Mouse (Mus musculus): Measurements from ENCODE around the gene Large1. TPM values are rescaled to one million over a fixed set of nuclear protein-coding genes. Genes with fewer than 3 reads are reported as not detected.

Gene Large1
- polyA plus RNA-seq, 2 experiments: 0.56 to 1.1 TPM

GRCm38 (mm10) chr8:73018241-73018640 lies 335.1 kb downstream of the Large1 start:
- Histone ChIP-seq H3K27ac (no peak overlapping the region), H3K9me3 (ENCODE audit: control insufficient read depth, low read length) (no peaks in the 10 kb centered on the region), H3K4me1 (replicated peaks; ENCODE audit: control insufficient read depth in 2 of 2, insufficient read depth in 2 of 2, low read length in 1 of 2) (no peaks in the 10 kb centered on the region; a peak in 1 of 4 replicates), H3K27me3 (ENCODE audit: control insufficient read depth, insufficient read depth, low read length) (no peaks in the 10 kb centered on the region), H3K4me3 (ENCODE audit: insufficient read depth in 1 of 2, low read depth in 2 of 2, low read length in 2 of 2) (no peak overlapping the region), H3K4me2 (ENCODE audit: low read depth) (no peak overlapping the region), H3K9ac (replicated peaks) (no peak overlapping the region), H3K36me3 (replicated peaks; ENCODE audit: control insufficient read depth, insufficient read depth, low read depth) (no peaks in the 10 kb centered on the region)
- 64% methylated on average over 1 of the region's 1 CpGs for WGBS (ENCODE audit: insufficient replicate concordance)
- no peak for ATAC-seq (ENCODE audit: insufficient read depth)
- no peak for DNase-seq (ENCODE audit: low read depth in 3 of 3, low spot score in 3 of 3)
- TF ChIP-seq CTCF (IDR thresholded peaks at IDR 0.05; ENCODE audit: low read depth) (no peak), EP300 (IDR thresholded peaks at IDR 0.05; ENCODE audit: low read depth) (no peak)

DNA sequence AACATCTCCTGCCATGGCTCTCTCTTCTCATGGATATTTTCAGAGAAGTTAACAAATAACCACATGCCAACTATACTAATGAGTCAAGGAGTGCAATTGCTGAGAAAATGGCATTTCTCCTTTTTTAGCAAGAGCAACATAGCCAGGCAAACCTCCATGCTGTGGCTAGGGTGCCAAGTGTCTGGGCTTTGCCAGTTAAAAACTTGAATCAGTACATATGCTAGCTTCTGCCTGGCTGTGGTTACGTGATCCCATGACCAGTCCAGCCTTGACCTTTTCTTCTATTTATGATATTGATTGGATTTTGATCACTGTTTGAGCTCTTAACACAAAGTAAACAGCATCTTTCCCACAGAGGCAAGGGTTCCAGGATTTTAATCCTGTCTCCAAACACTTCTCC lies 335.7 kb downstream of the Large1 start:
- no peak overlapping the region for H3K4me3 ChIP-seq (ENCODE audit: insufficient read depth in 1 of 2, low read depth in 2 of 2, low read length in 2 of 2)
- TF ChIP-seq CTCF (IDR thresholded peaks at IDR 0.05; ENCODE audit: low read depth) (no peak), EP300 (IDR thresholded peaks at IDR 0.05; ENCODE audit: low read depth) (no peak)
- no peak overlapping the region for H3K4me2 ChIP-seq (ENCODE audit: low read depth)
- no peaks in the 10 kb centered on the region for H3K27me3 ChIP-seq (ENCODE audit: control insufficient read depth, insufficient read depth, low read length)
- H3K4me1 ChIP-seq (replicated peaks; ENCODE audit: control insufficient read depth in 2 of 2, insufficient read depth in 2 of 2, low read length in 1 of 2): no peaks in the 10 kb centered on the region; a peak in 1 of 4 replicates
- no peak overlapping the region for H3K9ac ChIP-seq (replicated peaks)
- no peak overlapping the region for H3K27ac ChIP-seq
- H3K36me3 ChIP-seq (replicated peaks; ENCODE audit: control insufficient read depth, insufficient read depth, low read depth): no peaks in the 10 kb centered on the region
- ATAC-seq (ENCODE audit: insufficient read depth) (no peak), DNase-seq (ENCODE audit: low read depth in 3 of 3, low spot score in 3 of 3) (no peak)
- no peaks in the 10 kb centered on the region for H3K9me3 ChIP-seq (ENCODE audit: control insufficient read depth, low read length)
- WGBS (ENCODE audit: insufficient replicate concordance): 68% methylated on average over 1 of the region's 1 CpGs

DNA sequence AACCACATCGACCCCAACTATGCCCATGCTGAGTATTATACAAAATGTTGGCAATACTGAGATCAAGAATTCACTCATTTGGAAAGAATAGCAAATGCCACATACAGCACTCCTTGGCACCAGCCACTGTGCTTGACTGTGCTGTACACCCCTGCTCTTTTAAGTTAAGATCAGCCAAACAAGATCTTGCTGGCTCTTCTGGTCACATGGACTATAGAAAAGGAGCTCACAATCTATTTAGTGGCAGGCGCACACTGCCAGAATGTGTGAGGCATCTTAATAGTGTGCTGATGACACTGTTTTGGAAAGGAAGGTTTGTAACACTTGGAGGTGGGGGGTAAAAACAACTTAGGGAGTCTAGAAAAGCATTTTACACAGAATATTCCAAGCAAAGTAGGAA lies 337.0 kb downstream of the Large1 start:
- Histone ChIP-seq H3K9me3 (ENCODE audit: control insufficient read depth, low read length) (no peaks in the 10 kb centered on the region), H3K4me2 (ENCODE audit: low read depth) (no peak overlapping the region), H3K4me1 (replicated peaks; ENCODE audit: control insufficient read depth in 2 of 2, insufficient read depth in 2 of 2, low read length in 1 of 2) (no peaks in the 10 kb centered on the region; a peak in 1 of 4 replicates), H3K27ac (no peak overlapping the region), H3K4me3 (ENCODE audit: insufficient read depth in 1 of 2, low read depth in 2 of 2, low read length in 2 of 2) (no peak overlapping the region), H3K36me3 (replicated peaks; ENCODE audit: control insufficient read depth, insufficient read depth, low read depth) (no peaks in the 10 kb centered on the region), H3K27me3 (ENCODE audit: control insufficient read depth, insufficient read depth, low read length) (no peaks in the 10 kb centered on the region), H3K9ac (replicated peaks) (no peak overlapping the region)
- 70% methylated on average over 2 of the region's 2 CpGs for WGBS (ENCODE audit: insufficient replicate concordance)
- DNase-seq (ENCODE audit: low read depth in 3 of 3, low spot score in 3 of 3) (no peak), ATAC-seq (ENCODE audit: insufficient read depth) (no peak)
- TF ChIP-seq EP300 (IDR thresholded peaks at IDR 0.05; ENCODE audit: low read depth) (no peak), CTCF (IDR thresholded peaks at IDR 0.05; ENCODE audit: low read depth) (no peak)

GRCm38 (mm10) chr8:73007489-73007888 lies 345.9 kb downstream of the Large1 start:
- ATAC-seq (ENCODE audit: insufficient read depth) (no peak), DNase-seq (ENCODE audit: low read depth in 3 of 3, low spot score in 3 of 3) (peak in 1 of 3 experiments; percentile 2)
- Histone ChIP-seq H3K4me2 (ENCODE audit: low read depth) (no peak overlapping the region), H3K27ac (no peak overlapping the region), H3K4me1 (replicated peaks; ENCODE audit: control insufficient read depth in 2 of 2, insufficient read depth in 2 of 2, low read length in 1 of 2) (no peaks in the 10 kb centered on the region), H3K27me3 (ENCODE audit: control insufficient read depth, insufficient read depth, low read length) (no peaks in the 10 kb centered on the region), H3K36me3 (replicated peaks; ENCODE audit: control insufficient read depth, insufficient read depth, low read depth) (no peaks in the 10 kb centered on the region), H3K9ac (replicated peaks) (no peak overlapping the region), H3K9me3 (ENCODE audit: control insufficient read depth, low read length) (no peaks in the 10 kb centered on the region), H3K4me3 (ENCODE audit: insufficient read depth in 1 of 2, low read depth in 2 of 2, low read length in 2 of 2) (no peak overlapping the region)
- WGBS (ENCODE audit: insufficient replicate concordance): 41% methylated on average over 2 of the region's 2 CpGs
- peak; percentile 23; the same call in 1 of the 2 replicates for TF ChIP-seq CTCF (IDR thresholded peaks at IDR 0.05; ENCODE audit: low read depth)
- TF ChIP-seq EP300 (IDR thresholded peaks at IDR 0.05; ENCODE audit: low read depth): no peak

DNA sequence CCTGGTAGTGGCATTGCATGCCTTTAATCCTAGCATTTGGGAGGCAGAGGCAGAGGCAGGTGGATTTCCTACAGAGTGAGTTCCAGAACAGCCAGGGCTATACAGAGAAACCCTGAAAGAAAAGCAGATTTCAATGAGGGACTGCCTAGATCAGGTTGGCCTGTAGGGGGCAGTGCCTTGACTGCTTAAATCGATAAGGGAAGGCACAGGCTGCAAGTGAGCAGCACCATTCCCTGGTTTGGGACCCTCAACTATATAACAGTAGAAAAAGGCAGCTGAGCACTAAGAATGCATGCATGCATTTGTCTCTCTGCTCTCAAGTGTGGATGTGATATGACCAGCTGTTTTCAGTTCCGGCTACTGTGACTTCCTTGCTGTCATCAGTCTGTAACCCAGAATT lies 349.5 kb downstream of the Large1 start:
- Histone ChIP-seq H3K9ac (replicated peaks) (no peak overlapping the region), H3K4me1 (replicated peaks; ENCODE audit: control insufficient read depth in 2 of 2, insufficient read depth in 2 of 2, low read length in 1 of 2) (no peaks in the 10 kb centered on the region), H3K4me2 (ENCODE audit: low read depth) (no peak overlapping the region), H3K27me3 (ENCODE audit: control insufficient read depth, insufficient read depth, low read length) (no peaks in the 10 kb centered on the region), H3K9me3 (ENCODE audit: control insufficient read depth, low read length) (no peaks in the 10 kb centered on the region), H3K36me3 (replicated peaks; ENCODE audit: control insufficient read depth, insufficient read depth, low read depth) (no peaks in the 10 kb centered on the region), H3K27ac (no peak overlapping the region), H3K4me3 (ENCODE audit: insufficient read depth in 1 of 2, low read depth in 2 of 2, low read length in 2 of 2) (no peak overlapping the region)
- 40% methylated on average over 2 of the region's 2 CpGs for WGBS (ENCODE audit: insufficient replicate concordance)
- no peak for ATAC-seq (ENCODE audit: insufficient read depth)
- TF ChIP-seq EP300 (IDR thresholded peaks at IDR 0.05; ENCODE audit: low read depth) (no peak), CTCF (IDR thresholded peaks at IDR 0.05; ENCODE audit: low read depth) (peak; percentile 67)
- DNase-seq (ENCODE audit: low read depth in 3 of 3, low spot score in 3 of 3): no peak
